Mouse (Mus musculus): ENCODE measurements around the gene Ivd. TPM values are rescaled to one million over a fixed set of nuclear protein-coding genes. Genes with fewer than 3 reads are reported as not detected.

Ivd gene
- polyA plus RNA-seq, 1 experiment: 104 TPM

DNA sequence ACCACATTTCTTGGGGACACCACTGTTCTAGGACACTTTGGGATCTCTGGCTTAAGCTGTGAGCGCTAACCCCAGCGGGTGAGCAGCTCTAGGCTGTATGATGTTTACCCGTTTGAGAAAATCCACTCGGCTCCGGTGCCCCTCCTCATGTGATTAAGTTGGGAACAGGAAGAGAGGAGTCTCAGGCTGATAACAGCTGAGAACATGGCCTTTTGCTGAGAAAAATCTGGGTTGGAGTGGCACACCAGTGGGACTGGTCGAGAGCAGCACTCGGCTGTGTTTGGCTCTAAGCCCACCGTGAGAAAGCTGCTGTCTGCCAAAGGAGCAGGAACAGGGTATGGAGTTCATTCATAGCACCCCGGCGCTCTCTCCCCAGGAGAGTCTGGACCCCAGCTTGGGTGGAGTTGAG, 41.6 kb downstream of the Ivd start:
- no peak for TF ChIP-seq CTCF (IDR thresholded peaks at IDR 0.05; ENCODE audit: extremely low read depth, insufficient read depth, low read length)
- no peak for TF ChIP-seq POLR2A (IDR thresholded peaks at IDR 0.05; ENCODE audit: extremely low read depth, insufficient read depth, low read length)
- Histone ChIP-seq H3K4me1 (ENCODE audit: control insufficient read depth, insufficient read depth, low read length) (peaks cover 12% of the 10 kb centered on the region), H3K4me3 (ENCODE audit: insufficient read depth, low read length) (peak overlapping the region; percentile 73; the same call in 1 of the 2 replicates), H3K27ac (ENCODE audit: insufficient read depth, low read length) (no peak overlapping the region)

DNA sequence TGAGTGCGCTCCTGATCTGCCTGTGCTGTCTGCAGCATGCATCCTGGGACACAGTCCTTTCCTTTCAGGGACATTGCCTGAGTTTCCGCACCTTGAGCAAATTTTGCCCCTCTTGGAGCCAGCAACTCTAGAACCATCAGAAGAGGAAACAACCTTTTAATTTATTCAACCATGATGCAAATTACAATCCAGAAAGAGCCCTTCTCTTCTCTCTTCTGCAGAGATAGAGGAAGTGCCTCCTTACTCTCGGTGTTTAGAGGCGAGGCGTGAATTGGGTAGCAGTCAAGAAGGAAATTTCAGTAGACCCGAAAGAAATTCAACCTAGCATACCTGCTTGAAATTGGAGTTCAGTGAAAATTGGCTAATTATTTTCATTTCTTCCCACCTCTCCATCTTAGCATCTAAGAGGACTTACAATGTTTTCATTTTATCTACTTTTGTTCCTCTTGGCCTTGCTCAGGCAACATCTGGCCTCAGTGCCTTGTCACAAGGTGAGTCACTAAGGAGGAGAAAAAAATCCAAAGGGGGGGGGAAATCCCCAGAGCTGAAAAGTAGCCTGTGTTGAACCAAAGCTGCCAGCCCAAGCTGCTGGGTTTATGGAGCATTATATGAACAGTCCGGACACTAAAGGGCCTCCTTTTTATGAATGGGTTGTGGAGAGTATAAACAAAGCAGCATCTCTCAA, 43.8 kb downstream of the Ivd start:
- no peak overlapping the region for H3K4me3 ChIP-seq (ENCODE audit: insufficient read depth, low read length)
- H3K4me1 ChIP-seq (ENCODE audit: control insufficient read depth, insufficient read depth, low read length): peaks cover 12% of the 10 kb centered on the region
- no peak for TF ChIP-seq CTCF (IDR thresholded peaks at IDR 0.05; ENCODE audit: extremely low read depth, insufficient read depth, low read length)
- TF ChIP-seq POLR2A (IDR thresholded peaks at IDR 0.05; ENCODE audit: extremely low read depth, insufficient read depth, low read length): no peak
- no peak overlapping the region for H3K27ac ChIP-seq (ENCODE audit: insufficient read depth, low read length)

DNA sequence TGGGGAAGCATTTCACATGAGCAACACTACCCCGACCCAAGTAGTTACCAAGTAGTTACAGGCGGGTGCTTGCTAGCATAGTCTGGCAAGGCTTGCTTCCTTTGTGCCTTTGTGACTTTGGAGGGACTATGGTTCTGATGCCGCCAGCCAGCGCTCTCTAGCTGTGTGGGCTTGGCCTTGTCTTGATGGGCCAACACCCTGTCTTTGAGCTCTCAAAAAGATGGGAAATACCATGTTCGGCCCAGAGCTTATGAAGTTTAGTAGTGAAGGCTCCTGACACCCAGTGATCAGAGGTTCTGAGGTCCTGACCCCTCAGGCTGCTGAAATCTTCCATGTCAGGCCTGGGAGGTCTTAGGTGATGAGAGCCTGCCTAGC, 44.4 kb downstream of the Ivd start:
- Histone ChIP-seq H3K27ac (ENCODE audit: insufficient read depth, low read length) (no peak overlapping the region), H3K4me1 (ENCODE audit: control insufficient read depth, insufficient read depth, low read length) (peaks cover 12% of the 10 kb centered on the region), H3K4me3 (ENCODE audit: insufficient read depth, low read length) (no peak overlapping the region)
- TF ChIP-seq CTCF (IDR thresholded peaks at IDR 0.05; ENCODE audit: extremely low read depth, insufficient read depth, low read length): no peak
- no peak for TF ChIP-seq POLR2A (IDR thresholded peaks at IDR 0.05; ENCODE audit: extremely low read depth, insufficient read depth, low read length)

DNA sequence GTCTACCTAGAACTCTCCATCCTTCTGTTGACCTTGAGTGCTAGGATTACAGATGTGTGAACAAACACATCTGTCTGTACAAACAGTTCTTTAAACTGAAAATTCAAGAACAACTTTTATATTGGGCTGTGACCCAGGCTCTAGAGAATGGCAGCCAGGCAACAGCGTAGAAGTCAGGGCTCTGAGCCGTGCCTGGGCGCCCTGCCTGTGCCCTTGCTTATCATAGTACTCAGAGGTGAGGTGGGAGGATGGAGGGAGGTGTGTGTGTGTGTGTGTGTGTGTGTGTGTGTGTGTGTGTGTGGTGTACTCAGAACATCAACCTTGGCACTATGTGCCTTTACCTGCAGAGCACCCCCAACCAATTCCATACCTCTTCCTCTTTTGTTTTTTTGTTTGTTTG, 46.0 kb downstream of the Ivd start:
- Histone ChIP-seq H3K4me1 (ENCODE audit: control insufficient read depth, insufficient read depth, low read length) (peaks cover 12% of the 10 kb centered on the region), H3K4me3 (ENCODE audit: insufficient read depth, low read length) (no peak overlapping the region), H3K27ac (ENCODE audit: insufficient read depth, low read length) (no peak overlapping the region)
- TF ChIP-seq CTCF (IDR thresholded peaks at IDR 0.05; ENCODE audit: extremely low read depth, insufficient read depth, low read length) (no peak), POLR2A (IDR thresholded peaks at IDR 0.05; ENCODE audit: extremely low read depth, insufficient read depth, low read length) (no peak)

DNA sequence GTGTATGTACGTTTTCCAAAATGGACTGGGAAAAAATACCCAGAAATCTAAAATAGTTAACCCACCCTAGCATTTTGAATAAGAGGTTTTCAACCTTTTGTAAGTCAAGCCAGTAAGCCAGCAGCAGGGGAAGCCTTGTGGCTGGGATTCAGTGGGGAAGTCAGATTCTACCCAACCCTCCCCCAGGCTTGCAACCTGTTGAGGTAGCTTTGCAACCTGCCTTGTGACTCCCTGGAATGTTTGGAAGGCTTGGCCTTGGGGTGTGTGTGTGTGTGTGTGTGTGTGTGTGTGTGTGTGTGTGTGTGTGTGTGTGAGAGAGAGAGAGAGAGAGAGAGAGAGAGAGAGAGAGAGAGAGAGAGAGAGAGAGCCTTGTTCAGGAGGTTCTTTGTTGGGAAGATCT, 47.4 kb downstream of the Ivd start:
- Histone ChIP-seq H3K27ac (ENCODE audit: insufficient read depth, low read length) (no peak overlapping the region), H3K4me3 (ENCODE audit: insufficient read depth, low read length) (no peak overlapping the region), H3K4me1 (ENCODE audit: control insufficient read depth, insufficient read depth, low read length) (peaks cover 11% of the 10 kb centered on the region)
- TF ChIP-seq POLR2A (IDR thresholded peaks at IDR 0.05; ENCODE audit: extremely low read depth, insufficient read depth, low read length): no peak
- TF ChIP-seq CTCF (IDR thresholded peaks at IDR 0.05; ENCODE audit: extremely low read depth, insufficient read depth, low read length): no peak

DNA sequence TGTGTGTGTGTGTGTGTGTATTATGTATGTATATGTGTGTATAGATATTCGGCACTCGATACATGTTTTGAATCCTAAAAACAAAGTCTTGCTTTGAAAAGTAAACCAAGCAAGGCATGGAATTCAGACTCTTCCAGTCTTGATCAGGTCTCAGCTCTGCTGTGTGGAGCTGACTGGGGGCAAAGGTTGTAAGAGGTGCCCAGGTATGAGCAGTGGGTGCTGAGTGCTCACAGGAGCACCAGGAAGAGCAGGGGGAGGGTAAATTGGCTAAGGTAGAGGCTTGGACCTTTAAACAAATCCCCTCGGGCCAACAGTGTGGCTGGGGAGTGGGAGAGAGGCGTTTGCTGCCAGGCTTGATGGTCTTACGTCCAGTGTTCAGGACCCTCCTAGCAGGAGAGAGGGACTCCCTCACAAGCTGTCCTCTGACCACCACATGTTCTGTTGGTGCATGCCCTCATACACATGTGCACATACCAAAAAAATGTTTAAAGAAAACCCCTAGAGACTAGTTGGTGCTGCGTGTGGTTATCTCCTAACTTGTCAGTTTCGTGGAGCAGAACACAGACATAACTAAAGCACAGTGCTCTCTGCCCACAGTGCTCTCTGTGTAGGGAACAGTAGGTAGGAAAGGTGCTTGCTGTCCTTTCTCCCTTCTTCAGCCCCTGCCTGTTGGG, 49.0 kb downstream of the Ivd start:
- Histone ChIP-seq H3K4me3 (ENCODE audit: insufficient read depth, low read length) (no peak overlapping the region), H3K4me1 (ENCODE audit: control insufficient read depth, insufficient read depth, low read length) (peaks cover 4% of the 10 kb centered on the region; the same call in 1 of the 2 replicates), H3K27ac (ENCODE audit: insufficient read depth, low read length) (no peak overlapping the region)
- TF ChIP-seq CTCF (IDR thresholded peaks at IDR 0.05; ENCODE audit: extremely low read depth, insufficient read depth, low read length): no peak
- TF ChIP-seq POLR2A (IDR thresholded peaks at IDR 0.05; ENCODE audit: extremely low read depth, insufficient read depth, low read length): no peak

DNA sequence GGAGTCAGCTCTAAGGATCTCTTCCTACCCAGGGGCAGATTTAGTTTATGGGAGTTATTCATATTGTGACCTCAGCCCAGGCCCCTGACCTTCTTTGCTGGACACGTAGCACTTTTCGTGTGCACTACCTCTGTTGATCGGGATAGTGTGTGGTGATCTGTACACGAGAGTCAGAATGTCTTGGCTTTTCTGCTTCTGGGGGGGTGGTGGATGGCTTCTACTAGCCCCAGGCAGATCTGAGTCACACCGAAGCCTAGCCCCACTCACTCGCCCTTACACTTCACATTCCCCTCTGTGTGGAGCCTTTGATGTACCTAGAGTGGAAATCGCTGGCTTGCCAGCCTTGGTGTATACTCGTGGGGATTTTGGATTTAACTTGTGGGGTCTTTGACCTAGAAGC, 51.0 kb downstream of the Ivd start:
- TF ChIP-seq CTCF (IDR thresholded peaks at IDR 0.05; ENCODE audit: extremely low read depth, insufficient read depth, low read length): no peak
- TF ChIP-seq POLR2A (IDR thresholded peaks at IDR 0.05; ENCODE audit: extremely low read depth, insufficient read depth, low read length): no peak
- H3K27ac ChIP-seq (ENCODE audit: insufficient read depth, low read length): no peak overlapping the region
- H3K4me3 ChIP-seq (ENCODE audit: insufficient read depth, low read length): no peak overlapping the region
- peaks cover 4% of the 10 kb centered on the region; the same call in 1 of the 2 replicates for H3K4me1 ChIP-seq (ENCODE audit: control insufficient read depth, insufficient read depth, low read length)

DNA sequence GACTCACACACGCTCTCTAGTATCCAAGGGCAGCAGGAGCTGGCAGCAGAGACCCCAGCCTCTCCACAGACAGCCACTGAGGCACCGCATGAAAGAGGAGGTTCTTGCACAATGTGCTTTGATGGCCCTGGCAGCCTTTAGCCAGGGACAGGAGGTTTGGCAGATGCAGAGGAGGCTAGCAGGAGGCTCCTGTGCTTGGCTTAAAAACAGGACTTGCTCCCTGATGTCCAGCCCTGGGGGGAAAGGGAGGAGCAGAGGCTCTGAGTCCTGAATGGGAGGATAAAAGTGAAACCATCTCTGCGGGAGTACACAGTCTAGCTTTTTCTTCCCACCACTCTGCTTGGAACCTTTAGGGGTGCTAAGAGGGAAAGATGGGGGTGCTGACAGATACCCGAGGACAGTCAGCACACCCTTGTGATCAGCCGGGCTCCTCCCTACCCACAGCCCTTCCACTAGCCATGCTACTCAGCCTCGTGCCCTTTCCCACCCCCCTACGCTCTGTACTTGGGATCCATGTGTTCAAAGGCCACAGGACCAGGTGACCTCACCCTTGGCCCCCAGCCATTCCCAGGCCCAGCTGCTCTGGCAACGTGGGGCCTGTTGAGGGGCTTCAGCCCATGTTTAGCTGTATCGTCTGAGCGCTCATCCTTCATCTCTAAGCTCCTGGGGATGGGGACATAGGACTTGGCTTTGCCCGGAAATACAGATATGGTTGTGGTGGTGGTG, 52.0 kb downstream of the Ivd start:
- no peak overlapping the region for H3K4me3 ChIP-seq (ENCODE audit: insufficient read depth, low read length)
- H3K27ac ChIP-seq (ENCODE audit: insufficient read depth, low read length): no peak overlapping the region
- no peak for TF ChIP-seq CTCF (IDR thresholded peaks at IDR 0.05; ENCODE audit: extremely low read depth, insufficient read depth, low read length)
- TF ChIP-seq POLR2A (IDR thresholded peaks at IDR 0.05; ENCODE audit: extremely low read depth, insufficient read depth, low read length): no peak
- peaks cover 4% of the 10 kb centered on the region; the same call in 1 of the 2 replicates for H3K4me1 ChIP-seq (ENCODE audit: control insufficient read depth, insufficient read depth, low read length)

DNA sequence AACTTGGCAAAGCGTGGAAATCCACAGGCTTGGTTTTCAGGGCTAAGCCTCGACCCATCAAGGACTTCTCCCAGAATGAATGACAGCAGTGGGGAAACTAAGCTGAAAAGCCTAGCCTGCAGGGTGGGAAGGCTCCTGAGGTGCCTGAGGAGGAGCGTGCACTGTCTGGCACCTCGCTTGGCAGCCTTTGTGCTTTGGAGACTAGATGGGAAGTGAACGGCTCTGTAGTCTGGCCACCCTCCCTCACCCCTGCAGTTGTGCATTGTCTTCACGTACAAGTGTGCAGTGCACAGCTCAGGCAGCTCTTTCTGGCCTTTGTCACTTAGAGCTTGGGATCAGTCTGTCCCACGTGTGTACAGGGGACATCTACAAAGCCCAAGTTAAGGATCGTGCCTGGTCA, 52.9 kb downstream of the Ivd start:
- H3K27ac ChIP-seq (ENCODE audit: insufficient read depth, low read length): no peak overlapping the region
- no peak overlapping the region for H3K4me3 ChIP-seq (ENCODE audit: insufficient read depth, low read length)
- peaks cover 4% of the 10 kb centered on the region; the same call in 1 of the 2 replicates for H3K4me1 ChIP-seq (ENCODE audit: control insufficient read depth, insufficient read depth, low read length)
- no peak for TF ChIP-seq CTCF (IDR thresholded peaks at IDR 0.05; ENCODE audit: extremely low read depth, insufficient read depth, low read length)
- no peak for TF ChIP-seq POLR2A (IDR thresholded peaks at IDR 0.05; ENCODE audit: extremely low read depth, insufficient read depth, low read length)
